Mouse (Mus musculus) cortical plate, adult 2 months (tissue): ENCODE data around the gene Hlcs.

ENCODE experiments used
- CTCF ChIP-seq: fragments of 200-500 bp; IDR thresholded peaks from 2 replicates; pipeline ENCODE4 v1.5.1; 2011; ENCODE audit warnings: mild to moderate bottlenecking, control low read depth, low read length; ENCODE audit not compliant: insufficient read depth; ENCODE audit errors: extremely low read depth
- POLR2A ChIP-seq: fragments of 200-500 bp; IDR thresholded peaks from 2 replicates; pipeline ENCODE4 v1.6.1; 2011; ENCODE audit warnings: mild to moderate bottlenecking, low read length, control low read depth; ENCODE audit not compliant: insufficient read depth; ENCODE audit errors: extremely low read depth

GRCm38 (mm10) chr16:94180122-94180870, 133.1 kb downstream of the Hlcs start:
- TF ChIP-seq POLR2A (no peak), CTCF (no peak)
